Mouse (Mus musculus): Measurements from ENCODE around the gene Fam107a.

DNA sequence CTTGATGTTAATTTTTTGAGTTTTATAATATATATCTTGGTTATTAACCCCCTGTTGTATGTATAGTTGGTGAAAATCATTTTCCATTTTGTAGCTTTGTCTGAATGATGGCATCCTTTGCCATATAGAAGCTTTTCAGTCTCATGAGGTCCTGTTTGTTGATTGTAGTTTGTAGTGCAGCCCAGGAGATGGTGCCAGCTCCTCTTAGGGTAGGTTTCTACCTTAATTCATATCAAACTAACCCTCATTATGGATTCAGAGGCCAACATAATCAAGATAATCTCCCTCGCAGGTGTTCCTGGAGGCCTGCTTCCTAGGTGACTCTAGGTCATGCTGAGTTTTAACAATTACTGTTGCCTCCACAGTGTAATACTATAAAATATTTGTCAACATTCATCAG, 55.6 kb downstream of the Fam107a start:
- TF ChIP-seq CTCF (IDR thresholded peaks at IDR 0.05; ENCODE audit: insufficient read depth, low read depth, low read length) (no peak), POLR2A (IDR thresholded peaks at IDR 0.05; ENCODE audit: insufficient read depth, low read depth, low read length) (no peak)
